Mouse (Mus musculus): Measurements from ENCODE around the gene Shisa4. TPM values are rescaled to one million over a fixed set of nuclear protein-coding genes. Genes with fewer than 3 reads are reported as not detected.
"Not testable (repeated sequence)": the region's sequence is repeated elsewhere in the genome, so short reads cannot be mapped to it uniquely, and the experiment has no call there.

The Shisa4 gene
- polyA plus RNA-seq, 1 experiment from 2014 or later, result 25.0 TPM

DNA sequence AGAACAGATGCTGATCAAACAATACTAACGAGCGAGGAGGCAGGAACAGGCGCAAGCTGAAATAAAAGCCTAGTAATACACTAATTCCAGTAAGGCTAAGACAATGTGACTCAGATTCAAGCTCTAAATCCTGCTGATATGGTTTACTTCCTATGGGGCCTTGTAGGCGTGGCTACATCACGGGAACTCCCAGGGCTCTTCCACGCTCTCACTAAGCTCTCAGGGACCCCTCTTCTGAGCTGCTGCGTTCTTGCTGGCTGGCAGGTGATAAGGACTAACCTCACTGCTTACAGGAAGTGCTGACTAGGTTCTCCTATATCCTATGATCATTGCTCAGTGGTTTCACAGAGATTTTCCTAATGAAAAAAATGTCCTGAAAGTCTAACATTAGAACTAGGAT is 30.3 kb upstream of the Shisa4 start:
- H3K9ac ChIP-seq (ENCODE audit: low read length), result no peak overlapping the region
- no peak overlapping the region for H3K4me3 ChIP-seq (ENCODE audit: low read depth, low read length)
- no peaks in the 10 kb centered on the region for H3K27me3 ChIP-seq (ENCODE audit: control insufficient read depth, insufficient read depth, low read length)
- H3K9me3 ChIP-seq (ENCODE audit: control insufficient read depth, low read length), result no peaks in the 10 kb centered on the region
- H3K27ac ChIP-seq (replicated peaks), result no peak overlapping the region
- no peak for ATAC-seq (ENCODE audit: low FRiP score, low TSS enrichment)
- 84% methylated on average over 7 of the region's 7 CpGs for WGBS
- H3K4me2 ChIP-seq (replicated peaks; ENCODE audit: low read depth), result no peak overlapping the region
- no peaks in the 10 kb centered on the region for H3K4me1 ChIP-seq (replicated peaks; ENCODE audit: control insufficient read depth, insufficient read depth)
- TF ChIP-seq EP300 (optimal IDR thresholded peaks at IDR 0.05), result no peak
- TF ChIP-seq CTCF (IDR thresholded peaks at IDR 0.05; ENCODE audit: low read depth), result no peak
- no peak for DNase-seq (ENCODE audit: low spot score)
- peaks cover 22% of the 10 kb centered on the region for H3K36me3 ChIP-seq (ENCODE audit: control insufficient read depth, insufficient read depth, low read length)

DNA sequence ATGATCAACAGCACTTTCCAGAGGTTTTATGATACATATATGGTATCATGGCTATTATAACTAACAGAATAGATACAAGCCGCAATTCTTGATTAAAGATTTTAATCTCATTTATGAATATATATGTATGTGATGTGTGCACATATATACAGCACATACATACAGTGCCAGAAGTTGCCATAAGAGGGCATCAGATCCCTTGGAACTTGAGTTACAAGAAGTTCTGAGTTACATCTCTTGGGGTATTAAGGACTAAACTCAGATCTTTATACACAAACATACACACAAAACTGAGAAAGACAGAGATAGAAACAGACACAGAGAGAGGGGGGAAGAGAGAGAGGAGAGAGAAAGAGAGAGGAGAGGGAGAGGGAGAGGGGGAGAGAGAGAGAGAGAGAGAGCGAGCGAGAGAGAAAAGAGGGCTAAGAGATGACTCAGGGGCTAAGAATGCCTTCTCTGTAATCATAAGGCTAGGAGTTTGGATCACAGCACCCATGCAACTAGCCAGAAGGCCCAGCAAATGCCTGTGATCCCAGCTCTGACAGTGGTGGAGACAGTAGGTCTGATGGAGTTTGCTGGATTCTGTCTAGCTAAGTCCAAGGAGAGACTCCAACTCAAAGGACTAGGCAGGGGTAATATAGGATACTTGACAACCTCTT is 26.5 kb upstream of the Shisa4 start:
- Histone ChIP-seq H3K4me1 (replicated peaks; ENCODE audit: control insufficient read depth, insufficient read depth) (no peaks in the 10 kb centered on the region), H3K4me2 (replicated peaks; ENCODE audit: low read depth) (no peak overlapping the region), H3K36me3 (ENCODE audit: control insufficient read depth, insufficient read depth, low read length) (peaks cover 19% of the 10 kb centered on the region), H3K9ac (ENCODE audit: low read length) (no peak overlapping the region), H3K27ac (replicated peaks) (no peak overlapping the region), H3K27me3 (ENCODE audit: control insufficient read depth, insufficient read depth, low read length) (no peaks in the 10 kb centered on the region), H3K4me3 (ENCODE audit: low read depth, low read length) (no peak overlapping the region), H3K9me3 (ENCODE audit: control insufficient read depth, low read length) (no peaks in the 10 kb centered on the region)
- no peak for DNase-seq (ENCODE audit: low spot score)
- WGBS, result 82% methylated on average over 3 of the region's 3 CpGs
- no peak for ATAC-seq (ENCODE audit: low FRiP score, low TSS enrichment)
- TF ChIP-seq EP300 (optimal IDR thresholded peaks at IDR 0.05), result no peak
- TF ChIP-seq CTCF (IDR thresholded peaks at IDR 0.05; ENCODE audit: low read depth), result peak; percentile 55

DNA sequence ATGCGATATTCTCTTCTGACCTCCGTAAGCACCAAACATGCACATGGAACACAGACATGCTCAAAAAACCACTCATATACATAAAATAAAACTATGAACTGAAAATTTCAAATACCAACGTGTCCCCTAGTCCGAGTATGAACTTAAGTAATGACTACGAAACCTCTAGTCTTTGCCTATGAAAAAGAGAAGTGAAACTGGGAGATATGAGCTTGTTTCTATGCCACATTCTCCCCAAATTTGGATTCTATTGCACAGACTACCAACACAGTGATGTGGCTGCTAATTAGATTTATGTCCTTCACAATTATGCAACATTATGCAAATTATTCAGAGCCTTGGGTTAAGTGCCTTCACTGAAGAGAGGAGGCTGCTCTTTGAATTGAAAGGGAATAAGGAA is 24.4 kb upstream of the Shisa4 start:
- Histone ChIP-seq H3K27ac (replicated peaks) (0 out of 2 replicates have a peak overlapping the region, but pooled peaks have one; percentile 30), H3K9me3 (ENCODE audit: control insufficient read depth, low read length) (no peaks in the 10 kb centered on the region), H3K27me3 (ENCODE audit: control insufficient read depth, insufficient read depth, low read length) (no peaks in the 10 kb centered on the region), H3K9ac (ENCODE audit: low read length) (no peak overlapping the region), H3K4me2 (replicated peaks; ENCODE audit: low read depth) (no peak overlapping the region), H3K4me1 (replicated peaks; ENCODE audit: control insufficient read depth, insufficient read depth) (no peaks in the 10 kb centered on the region), H3K36me3 (ENCODE audit: control insufficient read depth, insufficient read depth, low read length) (peaks cover 15% of the 10 kb centered on the region), H3K4me3 (ENCODE audit: low read depth, low read length) (no peak overlapping the region)
- ATAC-seq (ENCODE audit: low FRiP score, low TSS enrichment) (no peak), DNase-seq (ENCODE audit: low spot score) (no peak)
- TF ChIP-seq EP300 (optimal IDR thresholded peaks at IDR 0.05) (no peak), CTCF (IDR thresholded peaks at IDR 0.05; ENCODE audit: low read depth) (no peak)
- 92% methylated on average over 5 of the region's 5 CpGs for WGBS

DNA sequence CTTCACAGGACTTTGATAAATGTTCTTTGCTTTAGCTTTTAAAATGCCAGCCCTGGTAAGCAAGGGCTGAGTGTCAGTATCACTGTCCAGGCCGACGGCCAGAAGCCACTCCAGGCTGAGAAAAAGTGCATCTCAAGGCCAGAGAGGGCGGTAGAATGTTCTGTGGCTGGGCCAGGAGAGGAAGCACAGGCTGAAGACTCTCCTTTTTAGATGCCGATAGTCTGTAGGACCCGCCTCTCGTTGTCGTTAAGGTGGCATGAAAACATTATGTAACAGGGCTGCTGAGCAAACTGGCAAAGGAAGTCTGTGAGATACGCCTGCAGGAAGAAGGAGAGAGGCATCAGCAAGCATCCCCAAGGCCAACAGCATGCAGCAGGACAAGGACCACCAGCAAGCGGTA is 10.1 kb upstream of the Shisa4 start:
- TF ChIP-seq CTCF (IDR thresholded peaks at IDR 0.05; ENCODE audit: low read depth), result no peak
- Histone ChIP-seq H3K4me2 (replicated peaks; ENCODE audit: low read depth) (no peak overlapping the region), H3K4me1 (replicated peaks; ENCODE audit: control insufficient read depth, insufficient read depth) (no peaks in the 10 kb centered on the region), H3K9me3 (ENCODE audit: control insufficient read depth, low read length) (no peaks in the 10 kb centered on the region), H3K36me3 (ENCODE audit: control insufficient read depth, insufficient read depth, low read length) (peaks cover 25% of the 10 kb centered on the region), H3K27me3 (ENCODE audit: control insufficient read depth, insufficient read depth, low read length) (no peaks in the 10 kb centered on the region), H3K4me3 (ENCODE audit: low read depth, low read length) (no peak overlapping the region), H3K9ac (ENCODE audit: low read length) (no peak overlapping the region), H3K27ac (replicated peaks) (no peak overlapping the region)
- no peak for ATAC-seq (ENCODE audit: low FRiP score, low TSS enrichment)
- WGBS, result 81% methylated on average over 9 of the region's 9 CpGs
- no peak for DNase-seq (ENCODE audit: low spot score)

DNA sequence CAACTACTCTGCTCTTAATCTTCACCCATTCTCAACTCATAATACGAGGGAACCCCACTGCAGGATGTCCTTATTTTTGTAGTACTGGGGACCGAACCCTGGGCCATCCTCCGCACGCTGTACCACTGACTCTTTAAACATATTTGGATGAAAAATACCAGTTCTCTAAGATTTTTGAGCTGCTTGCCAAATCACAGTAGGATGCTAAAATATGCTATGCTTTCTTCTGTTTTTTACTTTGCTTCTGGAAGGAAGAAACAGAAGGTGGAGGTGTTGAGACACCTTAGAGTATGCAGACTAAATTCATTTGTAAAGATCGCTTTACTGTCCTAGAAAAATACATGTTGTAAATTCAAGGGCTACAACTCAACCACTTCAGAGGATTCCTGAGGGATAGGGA is 9.1 kb upstream of the Shisa4 start:
- no peak for ATAC-seq (ENCODE audit: low FRiP score, low TSS enrichment)

DNA sequence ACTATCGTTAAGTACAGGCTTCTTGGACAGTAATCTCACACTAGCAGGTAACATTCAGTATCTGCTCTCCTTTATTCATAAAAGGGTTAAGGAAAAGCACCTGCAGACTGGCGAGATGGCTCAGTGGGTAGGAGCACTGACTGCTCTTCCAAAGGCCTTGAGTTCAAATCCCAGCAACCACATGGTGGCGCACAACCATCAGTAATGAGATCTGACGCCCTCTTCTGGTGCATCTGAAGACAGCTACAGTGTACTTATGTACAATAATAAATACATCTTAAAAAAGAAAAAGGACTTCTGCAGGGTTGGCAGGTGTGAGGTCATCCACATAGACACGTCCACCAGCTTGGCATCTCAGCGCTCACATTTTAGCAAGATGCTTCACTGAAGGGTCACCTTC is 6.5 kb upstream of the Shisa4 start:
- DNase-seq (ENCODE audit: low spot score); H3K4me2 ChIP-seq (replicated peaks; ENCODE audit: low read depth); H3K4me1 ChIP-seq (replicated peaks; ENCODE audit: control insufficient read depth, insufficient read depth); ATAC-seq (ENCODE audit: low FRiP score, low TSS enrichment); H3K27me3 ChIP-seq (ENCODE audit: control insufficient read depth, insufficient read depth, low read length); H3K36me3 ChIP-seq (ENCODE audit: control insufficient read depth, insufficient read depth, low read length); H3K27ac ChIP-seq (replicated peaks); H3K9me3 ChIP-seq (ENCODE audit: control insufficient read depth, low read length); H3K9ac ChIP-seq (ENCODE audit: low read length); H3K4me3 ChIP-seq (ENCODE audit: low read depth, low read length): not testable (repeated sequence)
- TF ChIP-seq CTCF (IDR thresholded peaks at IDR 0.05; ENCODE audit: low read depth), result peak; percentile 67
- WGBS, result 64% methylated on average over 6 of the region's 6 CpGs

More for the DNA sequence above, 9.1 kb upstream of the Shisa4 start:
- Histone ChIP-seq H3K27me3 (ENCODE audit: control insufficient read depth, insufficient read depth, low read length) (no peaks in the 10 kb centered on the region), H3K4me1 (replicated peaks; ENCODE audit: control insufficient read depth, insufficient read depth) (no peaks in the 10 kb centered on the region), H3K9me3 (ENCODE audit: control insufficient read depth, low read length) (no peaks in the 10 kb centered on the region), H3K4me2 (replicated peaks; ENCODE audit: low read depth) (no peak overlapping the region), H3K4me3 (ENCODE audit: low read depth, low read length) (no peak overlapping the region), H3K36me3 (ENCODE audit: control insufficient read depth, insufficient read depth, low read length) (peaks cover 21% of the 10 kb centered on the region), H3K27ac (replicated peaks) (no peak overlapping the region), H3K9ac (ENCODE audit: low read length) (no peak overlapping the region)
- TF ChIP-seq EP300 (optimal IDR thresholded peaks at IDR 0.05) (no peak), CTCF (IDR thresholded peaks at IDR 0.05; ENCODE audit: low read depth) (no peak)
- WGBS, result 91% methylated on average over 5 of the region's 5 CpGs
- no peak for DNase-seq (ENCODE audit: low spot score)

Measured in stomach, postnatal 0 days (tissue).